Mouse (Mus musculus) stomach, embryonic 16.5 days (tissue): Measurements from ENCODE around the gene Mcpt4. TPM values are rescaled to one million over a fixed set of nuclear protein-coding genes. Genes with fewer than 3 reads are reported as not detected.
A peak's percentile ranks its signal among the peaks of the same experiment; 100 is the strongest.
"Not testable (repeated sequence)": the region's sequence is repeated elsewhere in the genome, so short reads cannot be mapped to it uniquely, and the experiment has no call there.

ENCODE experiments used
- ATAC-seq: fragments of 200-750 bp; cut with Nextera tagmentation; 2 replicates; pipeline ENCODE4 v1.8.0; 2017; ENCODE audit warnings: moderate number of reproducible peaks, moderate TSS enrichment; ENCODE audit not compliant: insufficient read depth, low FRiP score
- H3K27ac ChIP-seq: fragments of 300-500 bp; sonication (generic); 2 replicates; pipeline ENCODE4 v1.5.1; 2014; ENCODE audit warnings: low read length
- H3K27me3 ChIP-seq: fragments of 300-500 bp; sonication (generic); 2 replicates; pipeline ENCODE4 v1.6.1; 2014; ENCODE audit warnings: low read length, control low read depth, mixed read lengths; ENCODE audit not compliant: control insufficient read depth, insufficient read depth
- H3K36me3 ChIP-seq: fragments of 300-500 bp; sonication (generic); 2 replicates; pipeline ENCODE4 v1.6.1; 2014; ENCODE audit warnings: low read length; ENCODE audit not compliant: control insufficient read depth, insufficient read depth
- H3K4me1 ChIP-seq: fragments of 300-500 bp; sonication (generic); 2 replicates; pipeline ENCODE4 v1.6.1; 2014; ENCODE audit warnings: low read length, control low read depth, mixed read lengths; ENCODE audit not compliant: control insufficient read depth, insufficient read depth
- H3K4me2 ChIP-seq: fragments of 300-500 bp; sonication (generic); 2 replicates; pipeline ENCODE4 v1.6.1; 2014; ENCODE audit warnings: low read depth, low read length, mixed read lengths
- H3K4me3 ChIP-seq: fragments of 300-500 bp; sonication (generic); replicated peaks from 2 replicates; pipeline ENCODE4 v1.5.1; 2014; ENCODE audit warnings: mild to moderate bottlenecking, low read length
- H3K9ac ChIP-seq: fragments of 300-500 bp; sonication (generic); 2 replicates; pipeline ENCODE4 v1.6.1; 2014; ENCODE audit warnings: low read length
- H3K9me3 ChIP-seq: fragments of 300-500 bp; sonication (generic); replicated peaks from 2 replicates; pipeline ENCODE4 v1.6.1; 2016; ENCODE audit warnings: low read length, control low read depth; ENCODE audit not compliant: control insufficient read depth
- WGBS: fragments of 180-500 bp; shearing (Covaris S2); extraction: QIAGEN DNeasy Blood & Tissue Kit; methylation state at CpG from one replicate; pipeline ENCODE4 v1.1.7; 2014; 5-methylcytosine and 5-hydroxymethylcytosine counted together
- polyA plus RNA-seq: library from polyadenylated mRNA; unstranded; fragments of >200 nt; fragmentation: Nextera tagmentation; extraction: Ambion mirVana; gene quantifications from 2 replicates; pipeline ENCODE4 v1.2.1, GENCODE M21; 2015

The Mcpt4 gene
- polyA plus RNA-seq, 1 experiment from 2014 or later: 2.1 TPM

DNA sequence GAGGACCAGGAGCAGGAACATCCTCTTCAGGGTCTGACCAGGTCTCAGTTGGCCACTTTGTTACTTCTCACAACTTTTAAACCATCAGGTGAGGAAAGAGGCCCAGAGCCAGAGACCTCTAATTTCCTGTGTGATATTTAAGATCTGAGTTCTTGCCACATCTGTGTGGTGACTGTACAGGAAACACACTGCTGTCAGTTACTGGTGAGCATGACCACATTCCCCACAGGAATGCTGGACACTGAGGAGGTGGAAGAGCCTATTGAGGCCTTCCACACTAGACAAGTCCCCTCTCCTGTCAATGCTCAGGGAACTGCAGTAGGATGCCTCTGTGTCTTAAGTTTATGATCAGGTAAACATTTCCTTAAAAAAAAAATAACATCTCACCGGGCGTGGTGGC, 23.1 kb upstream of the Mcpt4 start, which contains the start of gene Mcpt8:
Gene Mcpt8 (minus strand): TSS at position 107 of the 400 bp plus-strand sequence.
- H3K27ac ChIP-seq: no peak within 1 kb of the TSS
- 94% methylated on average over 2 of the region's 2 CpGs for WGBS
- H3K4me2 ChIP-seq: no peak within 1 kb of the TSS
- no peaks in the 10 kb centered on the region for H3K27me3 ChIP-seq
- H3K36me3 ChIP-seq: no peaks in the 10 kb centered on the region
- no peak for ATAC-seq
- no peak within 1 kb of the TSS for H3K9ac ChIP-seq
- no peaks in the 10 kb centered on the region for H3K4me1 ChIP-seq
- H3K4me3 ChIP-seq: no peak within 1 kb of the TSS
- H3K9me3 ChIP-seq: no peaks in the 10 kb centered on the region

DNA sequence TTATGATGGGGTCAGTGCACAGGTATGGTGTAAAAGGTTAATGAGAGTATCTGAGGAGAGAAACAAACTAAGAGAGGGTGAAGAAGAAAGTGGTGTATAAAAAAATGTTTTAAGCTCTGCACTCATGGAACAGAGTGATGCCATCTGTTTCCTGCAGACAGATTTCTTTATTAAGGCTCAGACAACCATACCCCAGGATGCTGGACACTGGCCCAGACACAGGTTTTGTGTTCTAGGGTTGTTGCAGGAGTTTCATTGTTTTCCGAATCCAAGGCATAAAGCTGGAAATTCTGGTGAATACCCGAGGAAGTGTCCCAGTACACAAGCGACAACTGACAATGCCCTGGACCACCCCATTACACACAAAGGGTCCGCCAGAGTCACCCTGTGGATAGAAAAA, 19.9 kb upstream of the Mcpt4 start:
- Histone ChIP-seq H3K9ac (no peak overlapping the region), H3K4me1 (no peaks in the 10 kb centered on the region), H3K4me3 (no peak overlapping the region), H3K36me3 (no peaks in the 10 kb centered on the region), H3K4me2 (no peak overlapping the region), H3K27me3 (no peaks in the 10 kb centered on the region), H3K27ac (no peak overlapping the region), H3K9me3 (no peaks in the 10 kb centered on the region)
- 85% methylated on average over 4 of the region's 4 CpGs for WGBS
- ATAC-seq: no peak

DNA sequence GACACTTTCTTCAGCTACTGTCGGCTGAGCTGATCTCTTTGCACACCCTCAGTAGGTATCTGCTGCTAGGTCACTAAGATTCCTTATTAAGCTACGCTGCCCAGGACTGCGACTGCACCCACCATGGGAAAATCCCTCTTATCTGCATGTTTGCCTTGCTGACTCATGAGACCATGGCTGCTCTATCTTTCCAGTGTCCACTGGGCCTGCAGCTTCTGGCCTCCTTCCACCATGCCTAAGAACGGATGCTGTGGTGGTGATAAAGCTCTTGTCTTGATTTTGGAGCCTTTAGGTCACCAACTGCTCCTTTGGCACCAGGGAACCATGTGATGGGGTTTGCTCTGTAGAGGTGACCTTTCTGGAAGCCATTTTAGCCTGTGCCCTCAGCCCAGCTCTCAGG, 4.4 kb downstream of the Mcpt4 start:
- Histone ChIP-seq H3K4me2 (no peak overlapping the region), H3K27ac (no peak overlapping the region), H3K27me3 (no peaks in the 10 kb centered on the region), H3K9me3 (no peaks in the 10 kb centered on the region), H3K4me1 (no peaks in the 10 kb centered on the region), H3K9ac (no peak overlapping the region), H3K36me3 (no peaks in the 10 kb centered on the region), H3K4me3 (no peak overlapping the region)
- WGBS: 64% methylated on average over 4 of the region's 4 CpGs
- no peak for ATAC-seq

DNA sequence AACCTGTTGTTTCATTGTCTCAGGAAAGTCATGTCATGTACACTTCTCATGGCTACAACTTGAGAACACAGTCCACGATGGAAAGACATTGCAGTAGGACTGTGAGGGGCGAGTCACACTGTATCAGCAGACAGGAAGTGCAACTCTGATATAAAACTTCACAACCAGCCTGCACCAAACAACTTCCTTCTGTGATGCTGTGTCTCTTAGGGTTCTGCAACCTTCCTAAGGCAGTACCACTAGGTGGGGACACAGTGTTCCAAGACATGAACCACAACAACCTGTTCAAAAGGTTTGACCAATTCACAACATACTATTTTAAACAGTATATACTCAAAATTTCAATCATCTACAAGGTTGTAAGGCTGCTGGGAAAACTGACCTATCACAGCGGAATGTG, 6.7 kb downstream of the Mcpt4 start:
- Histone ChIP-seq H3K4me2 (no peak overlapping the region), H3K27ac (no peak overlapping the region), H3K27me3 (no peaks in the 10 kb centered on the region), H3K4me1 (no peaks in the 10 kb centered on the region), H3K9me3 (no peaks in the 10 kb centered on the region), H3K36me3 (no peaks in the 10 kb centered on the region), H3K4me3 (no peak overlapping the region), H3K9ac (no peak overlapping the region)
- WGBS: 74% methylated on average over 3 of the region's 3 CpGs
- no peak for ATAC-seq

DNA sequence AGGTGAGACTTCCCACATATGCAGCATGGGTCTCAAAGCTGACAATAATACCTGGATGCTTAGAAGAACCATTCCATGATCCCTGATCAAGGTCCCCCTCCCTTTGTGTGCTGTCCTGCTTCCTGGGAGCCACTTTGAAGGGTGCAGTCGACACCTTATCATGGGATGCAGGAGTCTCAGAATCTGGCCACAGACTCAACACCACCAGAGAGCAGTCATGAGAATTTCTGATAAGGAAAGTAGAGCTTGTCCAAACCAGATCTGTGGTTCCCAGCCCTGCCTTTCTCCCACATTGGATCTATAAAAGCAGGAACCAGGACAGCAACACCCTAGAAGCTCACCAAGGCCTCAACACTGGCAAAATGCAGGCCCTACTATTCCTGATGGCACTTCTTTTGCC, 20.3 kb downstream of the Mcpt4 start, which contains the start of gene Mcpt2:
Gene Mcpt2 (plus strand): TSS at position 250 of the 400 bp plus-strand sequence.
- not testable (repeated sequence) for H3K27me3 ChIP-seq, H3K4me1 ChIP-seq, ATAC-seq, H3K36me3 ChIP-seq, H3K9me3 ChIP-seq, H3K4me2 ChIP-seq, H3K4me3 ChIP-seq, H3K27ac ChIP-seq, H3K9ac ChIP-seq
- 59% methylated on average over 1 of the region's 1 CpGs for WGBS

DNA sequence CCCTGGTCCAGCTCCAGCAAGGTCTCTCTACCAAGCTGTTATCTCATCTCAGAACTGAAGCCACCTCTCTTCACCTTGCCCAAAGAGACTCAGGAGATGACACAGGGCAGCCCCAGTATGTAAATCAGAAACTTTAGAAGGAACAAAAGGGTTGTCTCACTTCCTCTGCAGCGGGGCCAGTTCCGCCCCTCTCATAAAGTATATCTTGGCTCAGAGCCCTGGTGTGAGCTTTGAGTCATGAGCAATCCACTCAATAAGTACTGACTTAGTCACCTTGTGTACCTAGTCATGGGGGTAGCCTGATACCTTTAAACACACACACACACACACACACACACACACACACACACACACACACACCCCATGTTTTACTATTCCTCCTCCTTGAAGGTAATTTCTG, 27.7 kb downstream of the Mcpt4 start:
- Histone ChIP-seq H3K4me3 (no peak overlapping the region), H3K27me3 (no peaks in the 10 kb centered on the region), H3K36me3 (no peaks in the 10 kb centered on the region), H3K4me1 (no peaks in the 10 kb centered on the region), H3K9ac (no peak overlapping the region), H3K9me3 (no peaks in the 10 kb centered on the region), H3K4me2 (no peak overlapping the region), H3K27ac (no peak overlapping the region)
- ATAC-seq: peak; percentile 81; the same call in 1 of the 2 replicates
- 57% methylated on average over 2 of the region's 2 CpGs for WGBS

DNA sequence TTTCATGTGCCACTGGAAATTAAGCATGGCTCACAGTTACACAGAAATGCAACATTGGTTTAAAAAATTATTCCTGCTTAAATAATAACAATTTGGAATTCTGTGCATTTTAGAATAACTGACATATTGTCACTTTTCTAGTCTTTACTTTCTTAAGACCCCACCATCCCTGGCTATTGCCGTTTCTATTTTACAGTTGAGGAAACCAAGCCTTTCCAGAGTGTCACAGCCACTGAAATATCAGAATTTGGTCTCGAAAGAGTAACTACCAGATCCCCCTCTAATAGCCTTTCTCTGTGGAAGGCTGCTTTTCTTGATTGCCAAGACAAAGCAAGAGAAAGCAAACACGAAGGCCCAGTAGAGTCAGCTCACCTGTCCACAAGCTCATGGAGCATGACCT, 31.7 kb downstream of the Mcpt4 start, which contains the start of gene Mcpt9:
Gene Mcpt9 (minus strand): TSS at position 101 of the 400 bp plus-strand sequence.
- not testable (repeated sequence) for H3K4me1 ChIP-seq, H3K4me3 ChIP-seq, H3K36me3 ChIP-seq, H3K9me3 ChIP-seq, H3K27ac ChIP-seq, H3K9ac ChIP-seq, H3K4me2 ChIP-seq, ATAC-seq, H3K27me3 ChIP-seq
- WGBS: 61% methylated on average over 3 of the region's 3 CpGs

DNA sequence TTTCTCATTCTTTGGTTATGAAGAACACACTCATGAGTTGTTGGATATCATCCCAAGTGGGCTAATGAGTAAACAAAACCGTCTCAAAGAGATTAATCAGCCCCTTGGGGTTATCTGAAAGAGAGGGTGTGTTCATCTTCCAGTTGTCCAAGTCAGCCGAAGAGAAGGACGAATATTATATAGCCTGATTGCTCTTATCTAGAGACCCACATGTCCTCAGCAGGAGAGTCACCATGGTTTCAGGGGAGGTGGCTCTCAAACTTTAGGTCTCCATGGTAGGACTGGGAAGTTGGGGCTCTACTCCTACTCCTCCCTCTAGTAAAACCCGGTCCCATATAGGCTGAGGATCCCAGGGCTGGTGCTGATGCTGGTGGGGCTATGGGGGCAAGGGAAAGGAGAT, 40.8 kb downstream of the Mcpt4 start:
- H3K4me3 ChIP-seq, H3K36me3 ChIP-seq, H3K9me3 ChIP-seq, H3K4me1 ChIP-seq, H3K27me3 ChIP-seq, H3K9ac ChIP-seq, H3K27ac ChIP-seq, H3K4me2 ChIP-seq: not testable (repeated sequence)
- 49% methylated on average over 3 of the region's 4 CpGs for WGBS
- ATAC-seq: peak; percentile 40; the same call in 1 of the 2 replicates

DNA sequence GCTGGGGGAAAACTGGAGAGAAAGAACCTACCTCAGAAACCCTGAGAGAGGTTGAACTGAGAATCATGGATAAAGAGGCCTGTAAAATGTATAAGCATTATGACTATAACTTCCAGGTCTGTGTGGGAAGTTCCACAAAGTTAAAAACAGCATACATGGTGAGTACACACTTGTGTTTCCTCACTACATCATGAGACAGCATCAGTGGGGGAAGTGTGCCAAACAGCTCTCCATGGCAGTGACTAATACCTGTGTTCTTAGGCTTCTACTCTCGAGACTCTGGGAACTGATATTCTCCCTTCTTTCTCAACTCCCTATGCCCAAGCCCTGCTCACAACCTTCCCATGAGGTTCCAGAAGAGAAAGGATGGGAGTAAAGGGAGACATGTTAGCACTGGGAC, 42.7 kb downstream of the Mcpt4 start:
- 35% methylated on average over 1 of the region's 1 CpGs for whole genome bisulfite sequencing
- no peak overlapping the region for H3K4me2 ChIP-seq
- no peak overlapping the region for H3K9ac ChIP-seq

DNA sequence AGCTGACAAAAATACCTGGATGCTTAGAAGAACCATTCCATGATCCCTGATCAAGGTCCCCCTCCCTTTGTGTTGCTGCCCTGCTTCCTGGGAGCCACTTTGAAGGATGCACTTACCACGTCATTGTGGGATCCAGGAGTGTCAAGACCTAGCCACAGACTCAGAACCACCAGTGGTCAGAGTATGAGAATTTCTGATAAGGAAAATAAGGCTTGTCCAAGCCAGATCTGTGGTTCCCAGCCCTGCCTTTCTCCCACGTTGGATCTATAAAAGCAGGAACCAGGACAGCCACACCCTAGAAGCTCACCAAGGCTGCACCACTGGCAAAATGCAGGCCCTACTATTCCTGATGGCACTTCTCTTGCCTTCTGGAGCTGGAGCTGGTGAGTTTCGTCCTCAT, 44.4 kb downstream of the Mcpt4 start, which contains the start of gene Mcpt1:
Gene Mcpt1 (plus strand): TSS at position 301 of the 400 bp plus-strand sequence.
- H3K9ac ChIP-seq, H3K27ac ChIP-seq, H3K4me1 ChIP-seq, H3K9me3 ChIP-seq, H3K4me3 ChIP-seq, H3K4me2 ChIP-seq, ATAC-seq, H3K36me3 ChIP-seq, H3K27me3 ChIP-seq: not testable (repeated sequence)
- 74% methylated on average over 3 of the region's 3 CpGs for WGBS

More for the DNA sequence above, 42.7 kb downstream of the Mcpt4 start:
- H3K4me3 ChIP-seq: no peak overlapping the region
- H3K9me3 ChIP-seq: no peaks in the 10 kb centered on the region
- H3K27me3 ChIP-seq: no peaks in the 10 kb centered on the region
- H3K27ac ChIP-seq: no peak overlapping the region
- no peaks in the 10 kb centered on the region for H3K36me3 ChIP-seq
- no peak for ATAC-seq
- H3K4me1 ChIP-seq: no peaks in the 10 kb centered on the region
